Mouse (Mus musculus) layer of hippocampus, postnatal 14 days (tissue): ENCODE data around the gene Tomm34. TPM values are rescaled to one million over a fixed set of nuclear protein-coding genes. Genes with fewer than 3 reads are reported as not detected.
A peak's percentile ranks its signal among the peaks of the same experiment; 100 is the strongest.

ENCODE experiments used
- DNase-seq, 2 experiments: peaks; one replicate each; pipeline ENCODE4 v3.0.0; 2021 to 2022; ENCODE audit warnings: low spot score in 2 of 2, mixed read lengths in 1 of 2
- long read RNA-seq, 2 experiments: library from polyadenylated mRNA; stranded (forward); transcript quantifications; one replicate each; pipeline ENCODE4 v2.0.0; 2021
- total RNA-seq, 2 experiments: library from RNA; stranded (reverse); gene quantifications; 2 replicates each; pipeline ENCODE4 v1.2.3; 2021

Tomm34 gene
- 10 to 100 TPM; 55.3 to 58.4 TPM for total RNA-seq
- long read RNA-seq, experiment 1, transcript Tomm34-202 (7 exons, 1,923 nt) = major isoform, 46 of 64 reads
- long read RNA-seq, experiment 1, transcript Tomm34-201 (7 exons, 2,302 nt) = minor isoform, 15 of 64 reads
- long read RNA-seq, experiment 1, partial matches to known transcripts = 1 of 64 reads
- long read RNA-seq, experiment 1, other reads (novel, unspliced or antisense) = 2 of 64 reads
- long read RNA-seq, experiment 2, transcript Tomm34-202 (7 exons, 1,923 nt) = major isoform, 58 of 83 reads
- long read RNA-seq, experiment 2, transcript Tomm34-201 (7 exons, 2,302 nt) = minor isoform, 20 of 83 reads
- long read RNA-seq, experiment 2, partial matches to known transcripts = 2 of 83 reads
- long read RNA-seq, experiment 2, other reads (novel, unspliced or antisense) = 3 of 83 reads

DNA sequence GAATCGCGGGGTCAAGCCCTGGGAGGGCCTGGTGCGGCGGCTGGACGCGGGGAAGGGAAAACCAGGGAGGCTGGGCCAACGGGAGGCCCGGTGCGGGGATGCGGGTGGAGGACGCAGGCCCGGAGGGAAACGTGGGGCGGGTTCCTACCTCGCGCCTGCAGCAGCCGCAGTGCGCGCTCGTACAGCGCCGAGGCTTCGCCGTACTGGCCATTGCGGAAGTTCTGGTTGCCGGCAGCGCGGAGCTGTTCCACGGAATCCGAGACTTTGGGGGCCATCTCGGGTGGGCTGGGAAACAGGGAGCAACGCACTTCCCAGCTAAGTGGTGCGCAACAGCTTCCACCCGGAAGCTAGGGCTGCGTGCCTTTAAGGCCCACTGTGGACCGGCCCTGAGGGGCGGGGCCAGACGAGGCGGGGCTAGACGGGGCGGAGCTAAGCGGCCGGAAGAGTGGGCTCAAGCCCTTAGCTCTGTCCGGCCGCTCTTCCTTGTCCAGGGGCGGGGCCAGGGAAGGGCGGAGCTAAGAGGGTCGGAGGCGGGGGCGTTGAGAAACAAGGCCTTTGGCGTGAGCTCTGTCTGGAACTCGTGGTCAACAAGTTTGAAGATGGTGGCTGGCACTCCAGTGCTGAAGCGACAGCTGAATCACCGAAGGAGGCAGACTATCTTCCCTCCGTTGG is at the start of gene Tomm34:
Gene Tomm34 (minus strand): TSS at position 405 of the 672 bp plus-strand sequence.
- DNase-seq = peak; percentile 80 to 89

- no peak for DNase-seq
These were observed 48.5 kb upstream of the Tomm34 start for GRCm38 (mm10) chr2:164119503-164119902.

DNA sequence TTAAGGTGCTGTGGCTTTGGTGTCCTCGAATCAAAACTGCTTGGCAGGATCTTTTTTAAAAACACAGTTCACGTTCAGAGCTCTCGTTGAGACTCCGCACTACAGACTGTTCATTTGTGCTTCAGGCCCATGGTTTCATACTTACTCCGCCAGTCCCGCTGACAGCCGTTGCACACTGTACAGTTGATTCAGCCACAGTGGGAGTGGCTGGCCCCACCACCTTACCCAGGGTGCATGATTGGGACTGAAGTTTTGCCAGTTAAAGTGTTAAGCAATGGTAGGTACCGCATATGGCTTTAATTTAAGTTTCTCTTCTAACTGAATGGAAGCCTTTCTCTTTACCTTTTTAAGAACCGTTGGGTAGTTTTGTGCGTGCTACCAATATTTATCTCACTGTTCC is 44.6 kb upstream of the Tomm34 start:
- DNase-seq = no peak

DNA sequence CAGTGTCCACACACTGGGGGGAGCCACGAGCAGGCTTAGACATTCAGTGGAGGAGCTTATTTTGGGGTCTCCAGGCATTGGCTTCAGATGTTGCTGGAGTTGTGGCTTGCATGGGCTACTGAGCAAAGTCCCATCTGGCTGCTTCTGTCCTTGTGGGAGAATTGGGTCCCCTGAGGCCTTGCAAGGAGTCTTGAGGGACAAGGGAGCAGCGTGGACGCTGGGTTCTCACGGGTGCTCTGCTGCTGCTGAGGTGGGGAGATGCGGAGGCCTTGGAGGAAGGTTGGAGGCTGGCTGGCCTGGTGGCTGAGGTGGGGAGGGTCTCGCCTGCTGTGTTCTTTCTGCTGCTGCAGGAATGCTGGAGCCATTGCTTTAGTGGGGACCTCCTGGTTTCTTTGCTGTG is 43.1 kb upstream of the Tomm34 start:
- DNase-seq = no peak

DNA sequence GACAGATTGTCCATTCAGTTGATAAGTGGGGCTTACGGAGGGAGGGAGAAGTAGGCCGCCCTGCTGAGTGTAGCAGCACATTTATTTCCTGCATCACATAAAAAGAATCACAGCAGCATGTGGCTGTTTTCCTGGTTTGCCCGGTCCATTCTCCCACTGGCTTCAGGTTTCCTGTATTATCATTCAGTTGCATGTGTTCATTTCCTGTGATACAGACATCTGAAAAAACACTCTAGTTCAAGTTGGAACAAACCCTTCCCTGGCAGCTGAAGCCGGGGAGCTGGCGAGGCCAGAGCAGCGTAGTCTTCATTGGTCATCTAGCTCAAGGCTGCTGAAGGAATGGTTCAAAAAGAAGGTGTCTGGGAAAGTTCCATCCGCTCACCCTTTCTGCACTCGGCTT is 40.6 kb upstream of the Tomm34 start:
- DNase-seq = no peak

DNA sequence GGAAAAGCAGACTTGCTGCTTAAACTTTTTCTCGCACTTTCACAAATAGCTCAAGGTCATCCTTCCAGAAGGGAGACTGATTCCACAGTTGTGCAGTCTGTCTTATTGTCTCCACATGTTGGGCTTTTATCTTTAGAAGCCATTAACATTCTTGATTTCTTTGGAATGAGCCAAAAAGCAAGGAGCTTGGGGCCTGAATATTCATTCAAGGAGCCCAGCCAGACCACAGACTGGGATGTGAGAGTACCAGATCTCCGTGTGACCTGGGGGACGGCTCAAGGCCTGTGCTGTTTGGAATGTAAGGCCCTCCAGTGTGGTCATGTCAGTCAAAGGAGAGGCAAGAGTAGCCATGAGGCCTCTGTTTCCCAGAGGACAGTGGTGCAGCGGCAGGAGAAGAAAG is 37.5 kb upstream of the Tomm34 start:
- DNase-seq = no peak

GRCm38 (mm10) chr2:164107125-164107874 is 36.3 kb upstream of the Tomm34 start:
- DNase-seq = no peak

GRCm38 (mm10) chr2:164106287-164107035 is 35.5 kb upstream of the Tomm34 start:
- no peak for DNase-seq

DNA sequence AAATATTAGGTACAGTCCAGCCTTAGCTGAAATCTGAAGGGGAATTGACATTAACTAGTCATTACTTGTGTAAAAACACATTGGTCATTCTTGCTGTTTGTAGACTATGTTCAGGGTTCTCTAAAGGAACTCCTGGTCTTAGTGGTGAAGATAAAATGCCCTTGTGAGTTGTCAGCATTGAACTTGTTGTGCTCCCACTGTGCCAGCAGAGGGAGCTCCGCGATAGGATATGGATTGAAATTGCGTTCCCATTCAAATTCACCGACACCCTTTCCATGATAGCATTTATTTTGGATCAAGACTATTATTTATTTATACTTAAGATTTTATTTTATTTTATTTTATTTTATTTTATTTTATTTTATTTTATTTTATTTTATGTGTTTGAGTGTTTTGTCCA is 32.5 kb upstream of the Tomm34 start:
- peak; percentile 70 to 72 for DNase-seq

GRCm38 (mm10) chr2:164102366-164102765 is 31.4 kb upstream of the Tomm34 start:
- DNase-seq = no peak

- DNase-seq = no peak
These were observed 31.0 kb upstream of the Tomm34 start for GRCm38 (mm10) chr2:164101936-164102335.

DNA sequence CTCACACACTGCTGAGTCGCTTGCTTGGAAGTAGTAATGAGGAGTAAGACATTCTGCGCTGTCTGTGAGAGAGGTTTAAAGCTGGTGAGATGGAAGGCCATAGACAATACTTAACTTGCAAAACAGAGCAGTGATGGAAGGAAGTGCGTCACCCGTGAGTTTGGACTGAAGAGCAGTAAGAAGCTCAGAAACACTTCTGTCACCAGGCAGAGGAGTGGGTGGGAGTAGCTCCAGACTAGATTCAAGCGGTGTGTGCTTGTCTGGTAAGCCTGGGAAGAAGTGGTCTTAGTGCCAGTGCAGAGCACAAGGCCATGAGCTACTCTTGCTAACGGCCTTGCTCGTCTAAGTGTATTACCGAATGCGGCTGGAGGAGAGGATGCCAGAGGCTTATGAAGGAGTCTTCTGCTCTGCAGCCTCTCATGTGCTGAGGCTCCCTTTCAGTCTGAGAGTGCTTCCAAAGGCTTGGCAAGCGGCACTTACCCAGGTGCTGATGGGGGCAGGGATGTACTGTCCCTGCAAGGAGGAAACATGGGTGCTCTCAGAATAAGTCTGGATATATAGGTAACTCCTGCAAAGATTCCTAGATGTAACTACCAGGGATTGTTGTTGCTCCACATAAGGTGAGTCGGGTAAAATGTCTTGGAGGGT is 27.8 kb upstream of the Tomm34 start:
- no peak for DNase-seq

- no peak for DNase-seq
These were observed 23.2 kb upstream of the Tomm34 start for GRCm38 (mm10) chr2:164094152-164094551.

DNA sequence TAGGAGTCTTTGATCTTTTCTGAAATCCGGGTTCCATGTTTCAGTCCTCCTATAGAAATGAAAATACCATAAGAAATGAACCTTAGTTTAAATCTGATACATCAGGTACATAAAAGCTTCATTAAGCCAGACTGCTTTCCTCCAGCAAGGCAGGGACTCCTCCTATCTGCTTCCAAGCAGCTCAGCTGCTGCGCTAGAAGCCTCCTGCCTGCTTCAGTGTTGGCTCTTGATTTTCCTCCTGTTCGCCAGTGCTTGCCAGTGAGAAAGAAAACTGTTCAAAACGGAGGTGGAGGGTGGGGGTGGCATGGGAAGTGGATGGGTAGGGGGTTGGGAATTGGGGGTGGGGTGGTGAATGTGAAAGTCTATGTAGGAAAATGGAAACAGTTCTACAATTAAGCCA is 18.5 kb upstream of the Tomm34 start:
- peak in 1 of 2 experiments; percentile 42 for DNase-seq

- DNase-seq = no peak
These were observed 16.5 kb upstream of the Tomm34 start for GRCm38 (mm10) chr2:164087416-164088017.

DNA sequence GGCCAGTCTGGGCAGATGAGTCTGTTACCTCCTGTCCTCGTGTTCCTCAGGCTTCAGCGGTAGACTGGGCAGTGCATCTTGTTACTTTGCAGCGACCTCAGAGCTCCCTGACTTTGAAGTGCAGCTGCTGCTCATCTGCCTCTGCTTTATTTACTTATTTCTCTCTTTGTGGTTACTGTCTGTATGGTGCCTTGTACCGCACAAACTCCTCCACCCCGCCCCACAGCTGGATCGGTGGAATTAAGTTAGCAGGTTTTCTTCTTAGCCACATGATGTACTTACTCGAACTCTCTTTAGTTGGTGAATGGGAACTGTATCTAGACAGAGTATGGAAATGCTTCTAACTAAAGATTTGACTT is 13.4 kb upstream of the Tomm34 start:
- DNase-seq = no peak

GRCm38 (mm10) chr2:164083609-164084341 is 12.8 kb upstream of the Tomm34 start:
- no peak for DNase-seq

DNA sequence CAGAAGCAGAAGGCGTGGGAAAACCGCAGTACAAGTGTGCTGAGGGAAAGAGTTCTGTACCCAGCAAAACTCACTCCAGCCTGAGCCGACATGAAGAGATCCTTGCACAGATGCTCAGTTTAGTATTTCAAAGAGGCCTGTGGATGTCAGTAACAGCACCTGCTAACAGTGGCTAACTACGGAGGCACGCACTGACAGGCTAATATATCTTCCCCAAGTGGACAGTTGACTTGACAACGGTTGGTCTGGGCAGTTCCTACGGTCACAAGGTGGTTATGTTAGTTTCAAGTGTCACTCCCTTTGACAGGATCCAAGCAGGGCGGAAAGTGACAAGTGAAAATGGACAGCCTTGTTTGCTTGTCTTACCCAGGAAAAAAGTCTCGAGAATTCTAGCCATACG is 11.2 kb upstream of the Tomm34 start:
- DNase-seq = no peak

DNA sequence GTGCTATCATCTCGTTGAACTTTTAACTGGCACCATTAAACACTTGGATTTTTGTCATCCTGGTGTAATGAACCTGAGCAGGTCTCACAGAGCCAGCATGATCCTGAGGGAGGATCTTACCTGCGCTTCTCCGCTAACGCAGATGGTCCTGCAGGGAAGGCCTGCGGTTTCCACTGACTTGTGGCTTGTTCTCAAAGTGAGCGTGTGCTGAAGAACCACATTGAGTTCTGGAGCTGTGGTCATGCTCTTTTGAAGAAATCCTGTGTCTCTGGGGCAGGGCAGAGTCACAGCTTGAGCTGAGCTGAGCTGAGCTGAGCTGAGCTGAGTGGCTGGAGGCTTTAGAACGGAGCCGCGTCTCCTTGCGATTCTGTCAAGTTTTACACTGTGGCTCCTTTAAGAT is 10.6 kb upstream of the Tomm34 start:
- no peak for DNase-seq

GRCm38 (mm10) chr2:164079488-164079887 is 8.5 kb upstream of the Tomm34 start:
- no peak for DNase-seq
